Mouse (Mus musculus) lung, embryonic 15.5 days (tissue): ENCODE data around the gene Neil1. TPM values are rescaled to one million over a fixed set of nuclear protein-coding genes. Genes with fewer than 3 reads are reported as not detected.

Experiments used
- ATAC-seq: fragments of 200-750 bp; cut with Nextera tagmentation; 2 replicates; pipeline ENCODE4 v1.8.0; 2017; ENCODE audit warnings: moderate number of reproducible peaks, borderline replicate concordance; ENCODE audit not compliant: low FRiP score, low TSS enrichment; ENCODE audit errors: extremely low read depth
- H3K27ac ChIP-seq: fragments of 300-500 bp; sonication (generic); 2 replicates; pipeline ENCODE4 v1.5.1; 2015; ENCODE audit warnings: moderate library complexity, mild to moderate bottlenecking, inconsistent platforms
- H3K27me3 ChIP-seq: fragments of 300-500 bp; sonication (generic); 2 replicates; pipeline ENCODE4 v1.6.1; 2015; ENCODE audit warnings: inconsistent platforms
- H3K36me3 ChIP-seq: fragments of 300-500 bp; sonication (generic); 2 replicates; pipeline ENCODE4 v1.6.1; 2015; ENCODE audit warnings: inconsistent platforms
- H3K4me1 ChIP-seq: fragments of 300-500 bp; sonication (generic); 2 replicates; pipeline ENCODE4 v1.6.1; 2015; ENCODE audit warnings: inconsistent platforms
- H3K4me2 ChIP-seq: fragments of 300-500 bp; sonication (generic); 2 replicates; pipeline ENCODE4 v1.6.1; 2015; ENCODE audit warnings: inconsistent platforms, mild to moderate bottlenecking, moderate library complexity
- H3K4me3 ChIP-seq: fragments of 300-500 bp; sonication (generic); 2 replicates; pipeline ENCODE4 v1.5.1; 2015; ENCODE audit warnings: mild to moderate bottlenecking, inconsistent platforms
- H3K9ac ChIP-seq: fragments of 300-500 bp; sonication (generic); 2 replicates; pipeline ENCODE4 v1.6.1; 2015; ENCODE audit warnings: inconsistent platforms
- H3K9me3 ChIP-seq: fragments of 300-500 bp; sonication (generic); 2 replicates; pipeline ENCODE4 v1.6.1; 2016; ENCODE audit warnings: inconsistent platforms
- WGBS: fragments of 180-500 bp; shearing (Covaris S2); methylation state at CpG from one replicate; pipeline ENCODE4 v1.1.7; 2015; 5-methylcytosine and 5-hydroxymethylcytosine counted together
- polyA plus RNA-seq: library from polyadenylated mRNA; unstranded; fragments of >200 nt; fragmentation: Nextera tagmentation; extraction: Ambion mirVana; gene quantifications from 2 replicates; pipeline ENCODE4 v1.2.1, GENCODE M21; 2015

Neil1 gene
- polyA plus RNA-seq, 1 experiment from 2014 or later: 10.0 TPM

- no peak for ATAC-seq
- Histone ChIP-seq H3K4me1 (peaks cover 12% of the 10 kb centered on the region), H3K9me3 (no peaks in the 10 kb centered on the region), H3K4me2 (no peak overlapping the region), H3K27ac (no peak overlapping the region), H3K27me3 (no peaks in the 10 kb centered on the region), H3K36me3 (no peaks in the 10 kb centered on the region), H3K4me3 (no peak overlapping the region), H3K9ac (no peak overlapping the region)
- WGBS: 43% methylated on average over 6 of the region's 6 CpGs
These were observed 4.2 kb upstream of the Neil1 start for GRCm38 (mm10) chr9:57152331-57152730.

- H3K4me2 ChIP-seq: no peak overlapping the region
- no peaks in the 10 kb centered on the region for H3K9me3 ChIP-seq
- ATAC-seq: no peak
- no peak overlapping the region for H3K4me3 ChIP-seq
- H3K27me3 ChIP-seq: no peaks in the 10 kb centered on the region
- H3K9ac ChIP-seq: no peak overlapping the region
- H3K36me3 ChIP-seq: no peaks in the 10 kb centered on the region
- H3K4me1 ChIP-seq: peaks cover 11% of the 10 kb centered on the region
- WGBS: 67% methylated on average over 5 of the region's 5 CpGs
- no peak overlapping the region for H3K27ac ChIP-seq
These were observed 2.1 kb upstream of the Neil1 start for GRCm38 (mm10) chr9:57150192-57150591.

- no peaks in the 10 kb centered on the region for H3K9me3 ChIP-seq
- no peaks in the 10 kb centered on the region for H3K27me3 ChIP-seq
- H3K36me3 ChIP-seq: no peaks in the 10 kb centered on the region
- 0 out of 2 replicates have a peak overlapping the region, but pooled peaks have one; percentile 51 for H3K9ac ChIP-seq
- ATAC-seq: no peak
- peak overlapping the region; percentile 72 for H3K4me2 ChIP-seq
- 64% methylated on average over 6 of the region's 6 CpGs for WGBS
- peaks cover 11% of the 10 kb centered on the region for H3K4me1 ChIP-seq
- peak overlapping the region; percentile 76; the same call in 1 of the 2 replicates for H3K27ac ChIP-seq
- peak overlapping the region; percentile 48 for H3K4me3 ChIP-seq
These were observed 916 bp upstream of the Neil1 start for GRCm38 (mm10) chr9:57149021-57149420.

GRCm38 (mm10) chr9:57147205-57148143 is 631 bp downstream of the Neil1 start:
- Histone ChIP-seq H3K9ac (peak overlapping the region; percentile 61), H3K9me3 (no peaks in the 10 kb centered on the region), H3K4me3 (peak overlapping the region; percentile 48), H3K27ac (peak overlapping the region; percentile 76), H3K4me1 (peaks cover 11% of the 10 kb centered on the region), H3K27me3 (no peaks in the 10 kb centered on the region), H3K4me2 (peak overlapping the region; percentile 72), H3K36me3 (0 out of 2 replicates have a peak, but pooled peaks cover 4% of the 10 kb centered on the region)
- WGBS: 7% methylated on average over 19 of the region's 19 CpGs
- ATAC-seq: peak; percentile 30; the same call in 1 of the 2 replicates

GRCm38 (mm10) chr9:57146451-57147066 is 1.5 kb downstream of the Neil1 start:
- H3K27ac ChIP-seq: no peak overlapping the region
- no peaks in the 10 kb centered on the region for H3K9me3 ChIP-seq
- H3K9ac ChIP-seq: 0 out of 2 replicates have a peak overlapping the region, but pooled peaks have one; percentile 61
- H3K4me3 ChIP-seq: 0 out of 2 replicates have a peak overlapping the region, but pooled peaks have one; percentile 48
- peak overlapping the region; percentile 72; the same call in 1 of the 2 replicates for H3K4me2 ChIP-seq
- whole genome bisulfite sequencing: 80% methylated on average over 17 of the region's 17 CpGs
- peaks cover 12% of the 10 kb centered on the region for H3K36me3 ChIP-seq
- ATAC-seq: no peak
- peaks cover 11% of the 10 kb centered on the region for H3K4me1 ChIP-seq
- no peaks in the 10 kb centered on the region for H3K27me3 ChIP-seq

GRCm38 (mm10) chr9:57144830-57145229 is 3.3 kb downstream of the Neil1 start:
- H3K9ac ChIP-seq: no peak overlapping the region
- H3K36me3 ChIP-seq: peaks cover 21% of the 10 kb centered on the region
- ATAC-seq: no peak
- peaks cover 11% of the 10 kb centered on the region for H3K4me1 ChIP-seq
- H3K4me3 ChIP-seq: no peak overlapping the region
- 83% methylated on average over 8 of the region's 8 CpGs for WGBS
- no peak overlapping the region for H3K27ac ChIP-seq
- no peak overlapping the region for H3K4me2 ChIP-seq
- H3K9me3 ChIP-seq: no peaks in the 10 kb centered on the region
- H3K27me3 ChIP-seq: no peaks in the 10 kb centered on the region

- 80% methylated on average over 11 of the region's 11 CpGs for WGBS
- peaks cover 33% of the 10 kb centered on the region for H3K36me3 ChIP-seq
- H3K9me3 ChIP-seq: no peaks in the 10 kb centered on the region
- no peak overlapping the region for H3K4me2 ChIP-seq
- no peak for ATAC-seq
- no peak overlapping the region for H3K9ac ChIP-seq
- peaks cover 6% of the 10 kb centered on the region for H3K4me1 ChIP-seq
- H3K27me3 ChIP-seq: no peaks in the 10 kb centered on the region
- no peak overlapping the region for H3K27ac ChIP-seq
- H3K4me3 ChIP-seq: no peak overlapping the region
These were observed 4.9 kb downstream of the Neil1 start for GRCm38 (mm10) chr9:57143212-57143611.

GRCm38 (mm10) chr9:57141417-57142353 is 6.4 kb downstream of the Neil1 start:
- H3K27ac ChIP-seq: no peak overlapping the region
- H3K4me1 ChIP-seq: no peaks in the 10 kb centered on the region

GRCm38 (mm10) chr9:57139571-57139970 is 8.5 kb downstream of the Neil1 start:
- no peak overlapping the region for H3K9ac ChIP-seq
- ATAC-seq: no peak
- 87% methylated on average over 5 of the region's 5 CpGs for WGBS
- no peak overlapping the region for H3K27ac ChIP-seq
- H3K4me1 ChIP-seq: no peaks in the 10 kb centered on the region
- H3K4me3 ChIP-seq: no peak overlapping the region
- H3K27me3 ChIP-seq: no peaks in the 10 kb centered on the region
- no peak overlapping the region for H3K4me2 ChIP-seq
- no peaks in the 10 kb centered on the region for H3K9me3 ChIP-seq
- H3K36me3 ChIP-seq: peaks cover 57% of the 10 kb centered on the region

More at GRCm38 (mm10) chr9:57141417-57142353, 6.4 kb downstream of the Neil1 start:
- no peak overlapping the region for H3K9ac ChIP-seq
- H3K36me3 ChIP-seq: peaks cover 47% of the 10 kb centered on the region
- no peaks in the 10 kb centered on the region for H3K9me3 ChIP-seq
- H3K4me3 ChIP-seq: no peak overlapping the region
- no peaks in the 10 kb centered on the region for H3K27me3 ChIP-seq
- no peak for ATAC-seq
- 86% methylated on average over 17 of the region's 17 CpGs for WGBS
- no peak overlapping the region for H3K4me2 ChIP-seq

- WGBS: 92% methylated on average over 9 of the region's 9 CpGs
- Histone ChIP-seq H3K36me3 (peaks cover 57% of the 10 kb centered on the region), H3K27me3 (no peaks in the 10 kb centered on the region), H3K9me3 (no peaks in the 10 kb centered on the region), H3K4me3 (no peak overlapping the region), H3K9ac (no peak overlapping the region), H3K4me2 (no peak overlapping the region), H3K27ac (no peak overlapping the region), H3K4me1 (no peaks in the 10 kb centered on the region)
- no peak for ATAC-seq
These were observed 9.0 kb downstream of the Neil1 start for GRCm38 (mm10) chr9:57139110-57139509.

- H3K9ac ChIP-seq: no peak overlapping the region
- peaks cover 57% of the 10 kb centered on the region for H3K36me3 ChIP-seq
- WGBS: 90% methylated on average over 6 of the region's 6 CpGs
- no peak for ATAC-seq
- no peaks in the 10 kb centered on the region for H3K4me1 ChIP-seq
- H3K27me3 ChIP-seq: no peaks in the 10 kb centered on the region
- H3K9me3 ChIP-seq: no peaks in the 10 kb centered on the region
- no peak overlapping the region for H3K4me3 ChIP-seq
- no peak overlapping the region for H3K27ac ChIP-seq
- H3K4me2 ChIP-seq: no peak overlapping the region
These were observed 9.6 kb downstream of the Neil1 start for GRCm38 (mm10) chr9:57138507-57138906.
